Mouse (Mus musculus) CD8-positive naive resting alpha-beta T cell, adult 57 days (primary cell): ENCODE measurements around the gene Cmklr1. TPM values are rescaled to one million over a fixed set of nuclear protein-coding genes. Genes with fewer than 3 reads are reported as not detected.

Experiments used
- total RNA-seq: library from RNA; stranded (reverse); gene quantifications from one replicate; pipeline ENCODE4 v1.2.4, GENCODE M21; 2023

Gene Cmklr1
- total RNA-seq = 0.83 TPM

GRCm38 (mm10) chr5:113650035-113650865 is at the start of gene Cmklr1:
Cmklr1 (minus strand) TSS chr5:113650426.

Other genes starting within 250 kb of the Cmklr1 start
- gene Wscd2, start 160.1 kb downstream of the Cmklr1 start, total RNA-seq = 5.7 TPM
- not detected for gene 1700069L16Rik, start 74.3 kb upstream of the Cmklr1 start, total RNA-seq
- gene Ficd, start 85.4 kb upstream of the Cmklr1 start, total RNA-seq = 4.3 TPM
- 57.7 TPM for gene Sart3, start 122.1 kb upstream of the Cmklr1 start, total RNA-seq
- gene Iscu, start 122.3 kb upstream of the Cmklr1 start, total RNA-seq = 46.0 TPM
- not detected for gene Tmem119, start 150.1 kb upstream of the Cmklr1 start, total RNA-seq
- 470 TPM for gene Selplg, start 182.2 kb upstream of the Cmklr1 start, total RNA-seq